Mouse (Mus musculus) megakaryocyte-erythroid progenitor cell, adult 5-6 weeks (primary cell): ENCODE measurements around the gene Ywhab. TPM values are rescaled to one million over a fixed set of nuclear protein-coding genes. Genes with fewer than 3 reads are reported as not detected.

Experiments used
- ATAC-seq: replicated peaks from 2 replicates; pipeline ENCODE4 v1.8.0; 2016; ENCODE audit warnings: mild to moderate bottlenecking, inconsistent platforms; ENCODE audit not compliant: severe bottlenecking, poor library complexity, low FRiP score, low TSS enrichment
- total RNA-seq, 2 experiments: library from RNA; stranded (forward) in 1 of 2; stranded (reverse) in 1 of 2; fragments of 200-1000, 215-1000 nt in 1 of 2; fragments of >200 nt in 1 of 2; fragmentation: Nextera tagmentation in 1 of 2; gene quantifications; 2 replicates each; pipeline ENCODE4 v1.2.3; 2014 to 2017

The Ywhab gene
- total RNA-seq, 2 experiments from 2014 or later, result 54.1 to 112 TPM

- ATAC-seq, result no peak
These were observed 12.8 kb downstream of the Ywhab start for GRCm38 (mm10) chr2:164007547-164007946.

- no peak for ATAC-seq
These were observed 13.3 kb downstream of the Ywhab start for GRCm38 (mm10) chr2:164007987-164008545.

GRCm38 (mm10) chr2:164009227-164009626 lies 14.5 kb downstream of the Ywhab start:
- ATAC-seq, result no peak

- ATAC-seq, result no peak
These were observed 15.7 kb downstream of the Ywhab start for GRCm38 (mm10) chr2:164010496-164010895.

- no peak for ATAC-seq
These were observed 16.2 kb downstream of the Ywhab start for GRCm38 (mm10) chr2:164010944-164011343.

GRCm38 (mm10) chr2:164015304-164015703 lies 20.5 kb downstream of the Ywhab start:
- ATAC-seq, result no peak

GRCm38 (mm10) chr2:164018910-164019309 lies 24.1 kb downstream of the Ywhab start:
- ATAC-seq, result peak; percentile 70; the same call in 1 of the 2 replicates

- no peak for ATAC-seq
These were observed 25.2 kb downstream of the Ywhab start for GRCm38 (mm10) chr2:164019943-164020342.

GRCm38 (mm10) chr2:164022104-164022503 lies 27.3 kb downstream of the Ywhab start:
- ATAC-seq, result no peak

- ATAC-seq, result no peak
These were observed 30.4 kb downstream of the Ywhab start, which contains the start of gene Pabpc1l for GRCm38 (mm10) chr2:164025150-164025549. Gene Pabpc1l, plus strand, starts transcription at chr2:164025450.

- no peak for ATAC-seq
These were observed 36.4 kb downstream of the Ywhab start for GRCm38 (mm10) chr2:164031147-164031546.

GRCm38 (mm10) chr2:164032973-164033372 lies 38.2 kb downstream of the Ywhab start:
- ATAC-seq, result no peak

- ATAC-seq, result peak; percentile 90
These were observed 41.8 kb downstream of the Ywhab start for GRCm38 (mm10) chr2:164036520-164037019.

- no peak for ATAC-seq
These were observed 43.8 kb downstream of the Ywhab start for GRCm38 (mm10) chr2:164038407-164039028.

- no peak for ATAC-seq
These were observed 46.2 kb downstream of the Ywhab start for GRCm38 (mm10) chr2:164040949-164041348.

- ATAC-seq, result no peak
These were observed 46.8 kb downstream of the Ywhab start for GRCm38 (mm10) chr2:164041523-164041922.

- peak; percentile 83 for ATAC-seq
These were observed 52.5 kb downstream of the Ywhab start for GRCm38 (mm10) chr2:164047197-164047690.

GRCm38 (mm10) chr2:164053767-164054166 lies 59.0 kb downstream of the Ywhab start:
- ATAC-seq, result no peak

GRCm38 (mm10) chr2:164054671-164055070 lies 59.9 kb downstream of the Ywhab start:
- no peak for ATAC-seq

- ATAC-seq, result no peak
These were observed 65.0 kb downstream of the Ywhab start for GRCm38 (mm10) chr2:164059634-164060235.
